Mouse (Mus musculus) adrenal gland, postnatal 14 days (tissue): ENCODE results near the gene Htr2b. TPM values are rescaled to one million over a fixed set of nuclear protein-coding genes. Genes with fewer than 3 reads are reported as not detected.
A peak's percentile ranks its signal among the peaks of the same experiment; 100 is the strongest.

Source experiments
- DNase-seq: peaks from one replicate; pipeline ENCODE4 v3.0.0; 2021; ENCODE audit warnings: mixed read lengths
- long read RNA-seq, 2 experiments: library from polyadenylated mRNA; stranded (forward); transcript quantifications; one replicate each; pipeline ENCODE4 v2.0.0; 2021
- total RNA-seq: library from RNA; stranded (reverse); gene quantifications from 2 replicates; pipeline ENCODE4 v1.2.3, GENCODE M21; 2021

The Htr2b gene
- not detected in 2 replicates for total RNA-seq
- long read RNA-seq, experiment 1 = 0 reads
- long read RNA-seq, experiment 2 = 0 reads

GRCm38 (mm10) chr1:86111779-86112178, at the start of gene Htr2b:
Htr2b (minus strand) TSS chr1:86111970.
- peak; percentile 34 for DNase-seq

GRCm38 (mm10) chr1:86161061-86161460, 49.3 kb upstream of the Htr2b start:
- no peak for DNase-seq

- DNase-seq = no peak
These were observed 48.7 kb upstream of the Htr2b start for GRCm38 (mm10) chr1:86160479-86160878.

GRCm38 (mm10) chr1:86160059-86160458, 48.3 kb upstream of the Htr2b start:
- DNase-seq = no peak

GRCm38 (mm10) chr1:86156595-86156994, 44.8 kb upstream of the Htr2b start:
- DNase-seq = no peak

- DNase-seq = no peak
These were observed 44.3 kb upstream of the Htr2b start for GRCm38 (mm10) chr1:86156075-86156474.

GRCm38 (mm10) chr1:86154824-86155164, 43.0 kb upstream of the Htr2b start:
- no peak for DNase-seq

GRCm38 (mm10) chr1:86154133-86154823, 42.5 kb upstream of the Htr2b start, which contains the start of gene Armc9:
Armc9 (plus strand) TSS chr1:86154780.
- DNase-seq = peak; percentile 98

- DNase-seq = no peak
These were observed 40.8 kb upstream of the Htr2b start for GRCm38 (mm10) chr1:86152618-86153017.

GRCm38 (mm10) chr1:86151376-86151775, 39.6 kb upstream of the Htr2b start:
- no peak for DNase-seq

GRCm38 (mm10) chr1:86150929-86151328, 39.2 kb upstream of the Htr2b start:
- no peak for DNase-seq

GRCm38 (mm10) chr1:86148161-86148560, 36.4 kb upstream of the Htr2b start:
- DNase-seq = no peak

- DNase-seq = peak; percentile 76
These were observed 35.8 kb upstream of the Htr2b start for GRCm38 (mm10) chr1:86147557-86147956.

- DNase-seq = no peak
These were observed 34.5 kb upstream of the Htr2b start for GRCm38 (mm10) chr1:86146293-86146692.

- peak; percentile 19 for DNase-seq
These were observed 32.5 kb upstream of the Htr2b start for GRCm38 (mm10) chr1:86144001-86144944.

- DNase-seq = no peak
These were observed 31.4 kb upstream of the Htr2b start for GRCm38 (mm10) chr1:86143165-86143564.

- no peak for DNase-seq
These were observed 29.3 kb upstream of the Htr2b start for GRCm38 (mm10) chr1:86141081-86141480.

GRCm38 (mm10) chr1:86135315-86135714, 23.5 kb upstream of the Htr2b start:
- DNase-seq = no peak

- DNase-seq = no peak
These were observed 21.6 kb upstream of the Htr2b start, which contains the start of gene Gm21972 for GRCm38 (mm10) chr1:86133337-86133736. Gm21972 (plus strand) TSS chr1:86133637.

GRCm38 (mm10) chr1:86126036-86126435, 14.3 kb upstream of the Htr2b start:
- DNase-seq = no peak

- DNase-seq = no peak
These were observed 7.8 kb upstream of the Htr2b start for GRCm38 (mm10) chr1:86119549-86119948.

- DNase-seq = no peak
These were observed 2.4 kb upstream of the Htr2b start for GRCm38 (mm10) chr1:86114141-86114540.

GRCm38 (mm10) chr1:86105054-86105453, 6.7 kb downstream of the Htr2b start:
- DNase-seq = no peak
